Mouse (Mus musculus) layer of hippocampus, adult 8-10 months (tissue): Measurements from ENCODE around the gene Rft1. TPM values are rescaled to one million over a fixed set of nuclear protein-coding genes. Genes with fewer than 3 reads are reported as not detected.
"Not testable (repeated sequence)": the region's sequence is repeated elsewhere in the genome, so short reads cannot be mapped to it uniquely, and the experiment has no call there.

Experiments
- DNase-seq, 2 experiments: peaks; one replicate each; pipeline ENCODE4 v3.0.0; 2022; ENCODE audit warnings: low spot score in 2 of 2
- total RNA-seq, 4 experiments: library from RNA; stranded (reverse); gene quantifications; 2 replicates each; pipeline ENCODE4 v1.2.4; 2022

The Rft1 gene
- total RNA-seq, 4 experiments from 2014 or later, result 13.0 to 15.2 (median 14.2) TPM

DNA sequence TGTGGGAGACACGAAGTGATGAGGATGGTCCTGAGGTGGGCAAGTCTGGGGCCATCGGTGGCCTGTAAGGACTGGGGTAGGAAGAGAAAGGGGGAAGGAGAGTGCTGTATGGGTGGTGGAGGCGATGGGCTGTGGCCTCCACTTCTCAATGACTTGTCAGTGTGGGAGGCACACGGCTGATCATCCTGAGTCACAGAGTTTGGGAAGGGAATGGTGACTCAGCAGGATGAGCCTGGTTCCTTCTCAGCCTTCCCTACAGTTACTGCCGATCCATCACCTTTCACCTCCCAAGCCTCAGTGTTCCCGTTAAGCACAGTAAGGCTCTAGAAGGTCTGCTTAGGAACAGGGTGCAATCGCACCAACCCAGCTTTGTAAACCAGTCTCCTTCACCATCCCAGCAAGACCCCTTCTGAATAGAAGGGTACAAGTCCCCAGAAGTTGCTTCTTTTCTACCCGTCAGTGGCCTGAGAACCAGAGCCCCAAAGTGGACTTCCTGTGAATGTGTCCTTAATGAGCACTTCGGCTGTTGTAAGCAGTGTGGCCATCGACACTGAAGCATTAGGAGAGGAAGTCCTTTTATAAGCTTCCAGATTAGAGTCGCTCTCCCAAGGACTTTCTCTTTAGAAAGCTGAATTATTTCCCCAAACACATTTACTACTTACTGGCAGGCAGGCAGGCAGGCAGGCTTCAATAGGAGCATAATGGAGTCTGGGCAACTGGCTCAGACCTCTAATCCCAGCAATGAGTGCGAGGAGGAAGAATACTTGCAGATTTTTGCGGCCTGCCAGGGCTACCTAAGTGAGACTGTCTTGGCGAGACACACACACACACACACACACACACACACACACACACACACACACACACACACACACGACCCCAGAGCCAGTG is 17.2 kb downstream of the Rft1 start:
- DNase-seq, result no peak

DNA sequence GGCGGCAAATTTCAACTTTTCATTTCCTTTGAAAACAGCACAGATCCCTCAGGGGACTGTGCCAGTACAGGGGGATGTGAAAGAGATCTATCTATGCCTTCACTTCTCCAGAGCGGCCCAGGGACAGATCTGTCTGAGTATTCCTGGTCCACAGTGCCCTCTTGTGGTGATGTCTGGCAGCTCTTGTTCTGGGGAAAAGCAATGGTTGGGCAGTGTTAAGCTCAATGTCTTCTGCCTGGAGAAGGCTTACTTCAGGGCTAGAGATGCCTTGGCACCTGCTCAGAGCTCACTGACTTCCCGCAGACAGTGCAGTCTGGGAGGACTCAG is 17.8 kb downstream of the Rft1 start:
- peak; percentile 84 to 94 for DNase-seq

DNA sequence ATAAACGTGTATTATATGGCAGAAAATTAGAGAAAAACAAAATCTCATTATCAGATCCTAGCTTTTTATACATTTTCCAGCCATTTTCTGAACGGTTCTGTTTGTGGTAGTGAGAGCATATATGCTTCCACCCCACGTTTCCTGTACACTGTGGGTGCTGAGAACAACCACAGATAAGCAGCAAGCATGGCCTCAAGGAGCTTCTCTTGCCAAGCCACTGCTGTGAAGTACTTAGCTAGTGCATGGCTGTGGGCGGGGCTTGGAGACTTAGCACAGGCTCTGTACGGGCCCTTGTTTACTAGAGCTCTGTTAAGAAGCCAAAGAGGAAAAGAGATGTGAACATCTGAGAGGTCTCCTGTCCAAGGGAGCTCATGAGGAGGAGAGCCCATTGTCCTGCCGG is 20.8 kb downstream of the Rft1 start:
- no peak for DNase-seq

DNA sequence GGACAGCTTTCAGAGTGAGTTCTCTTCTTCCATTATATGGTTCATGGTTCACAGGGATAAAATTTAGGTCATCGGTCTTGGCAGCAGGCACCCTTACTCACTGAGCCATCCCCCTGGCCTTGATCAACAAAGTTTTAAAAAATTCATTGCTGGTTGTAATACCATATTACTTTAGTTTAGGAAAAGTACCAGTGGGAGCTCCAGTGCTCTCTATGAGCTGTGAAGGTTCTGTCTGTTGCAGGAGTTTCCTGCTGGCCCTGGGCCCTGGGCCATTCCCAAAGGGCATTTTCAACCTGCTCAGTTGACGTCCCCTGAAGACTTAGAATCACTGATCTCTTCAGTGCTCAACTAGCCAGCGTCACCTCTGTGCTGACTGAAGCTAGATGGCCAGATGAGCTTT is 28.0 kb downstream of the Rft1 start:
- DNase-seq, result no peak

DNA sequence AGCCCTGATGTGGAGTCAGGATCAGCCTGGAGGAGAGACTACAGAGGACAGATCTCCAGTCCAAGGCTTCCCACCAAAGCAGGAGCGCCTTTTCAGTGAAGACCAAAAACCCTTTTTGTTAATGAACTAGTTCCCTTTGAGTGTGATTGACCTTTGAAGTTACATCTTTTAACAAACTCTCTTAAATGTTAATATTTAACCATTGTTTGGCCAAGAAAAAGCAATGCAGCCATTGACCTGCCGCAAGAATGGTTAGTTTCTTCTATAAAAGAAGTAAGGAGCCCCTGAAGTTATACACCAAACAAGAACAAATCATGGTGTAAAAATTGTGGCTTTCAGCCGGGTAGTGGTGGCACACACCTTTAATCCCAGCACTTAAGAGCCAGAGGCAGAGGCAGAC is 36.5 kb downstream of the Rft1 start:
- DNase-seq, result no peak

DNA sequence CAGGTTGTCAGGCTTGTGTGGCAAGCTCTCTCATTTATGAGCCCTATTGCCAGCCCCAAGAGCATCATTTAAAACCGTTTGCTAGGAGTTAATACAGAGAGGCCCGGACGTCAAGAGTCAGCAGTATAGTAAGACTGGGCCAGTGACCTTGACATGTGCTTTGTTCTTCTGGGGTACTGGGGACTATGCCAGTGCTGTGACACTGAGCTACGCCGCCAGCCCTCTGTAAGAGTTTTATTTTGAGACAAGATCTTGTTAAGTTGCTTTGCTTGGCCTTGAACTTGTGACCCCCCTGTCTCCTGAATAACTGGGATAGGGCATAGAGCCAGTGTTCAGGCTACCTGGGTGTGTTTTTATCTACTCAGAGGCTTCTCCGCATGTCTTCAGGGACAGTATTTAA is 38.3 kb downstream of the Rft1 start:
- DNase-seq, result no peak

DNA sequence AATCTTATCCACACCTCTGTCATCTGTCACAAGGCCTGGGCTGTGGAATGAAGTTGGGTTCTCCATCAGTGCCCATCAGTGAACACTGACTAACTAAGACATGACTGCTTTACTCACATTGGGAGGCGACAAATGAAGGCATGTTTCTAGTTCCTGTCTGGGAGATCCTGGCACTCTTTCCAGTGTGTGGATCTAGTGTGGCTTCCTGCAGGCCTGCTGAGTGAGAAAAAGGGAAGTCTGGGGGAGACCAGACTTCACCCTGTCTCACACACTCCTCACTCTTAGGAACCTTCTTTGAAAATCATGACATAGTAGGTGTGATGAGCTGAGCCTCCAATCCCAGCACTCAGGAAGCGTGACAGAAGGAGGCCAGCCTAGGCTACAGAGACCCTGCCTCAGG is 40.6 kb downstream of the Rft1 start:
- no peak for DNase-seq

DNA sequence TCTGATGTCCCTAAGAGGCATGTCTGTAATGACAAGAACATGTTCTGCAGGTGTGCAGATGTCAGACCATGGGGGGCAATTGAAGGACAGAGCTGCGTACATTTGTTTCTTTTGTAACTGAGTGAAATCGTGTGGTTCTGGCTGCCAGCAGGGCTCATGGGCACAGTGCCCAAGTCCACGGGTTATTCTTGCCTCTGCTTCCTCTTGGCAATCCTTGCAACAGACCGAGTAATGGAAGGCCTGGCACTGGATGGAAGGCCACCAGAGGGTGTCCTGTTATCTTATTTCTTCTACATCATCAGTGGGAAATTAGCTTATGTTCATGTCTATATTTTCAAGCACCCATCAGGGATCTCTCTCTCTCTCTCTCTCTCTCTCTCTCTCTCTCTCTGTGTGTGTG is 41.4 kb downstream of the Rft1 start:
- DNase-seq, result peak in 1 of 2 experiments; percentile 72

DNA sequence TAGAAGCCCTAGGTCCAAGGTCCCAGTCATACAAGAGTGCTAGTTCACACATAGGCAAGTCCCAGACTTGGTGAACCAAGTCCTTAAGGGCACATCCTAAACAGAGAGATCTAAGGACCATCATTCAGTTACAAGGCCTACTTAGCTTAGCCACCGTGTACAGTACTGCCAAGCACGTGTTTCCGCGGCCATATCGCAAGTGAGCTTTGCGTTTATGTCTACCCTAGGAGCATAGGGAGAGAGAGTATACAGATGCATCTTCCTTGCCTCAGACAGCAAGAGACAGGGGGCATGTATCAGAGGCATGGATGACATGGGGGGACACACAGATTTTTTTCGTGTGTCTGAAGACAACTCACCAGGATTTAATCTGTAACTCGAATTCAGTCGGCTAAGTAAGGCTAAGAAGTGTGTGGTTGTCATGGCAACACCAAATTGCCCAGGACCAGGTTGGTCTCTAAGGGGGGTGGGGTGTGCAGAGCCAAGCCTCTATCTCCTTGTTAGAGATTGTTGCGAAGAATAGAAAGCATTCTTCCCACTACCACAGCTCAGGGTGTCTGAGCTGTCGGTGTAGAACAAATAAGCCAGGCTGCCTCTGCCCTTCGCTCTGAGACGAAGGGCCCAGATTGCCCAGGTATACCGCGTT is 43.4 kb downstream of the Rft1 start:
- no peak for DNase-seq

DNA sequence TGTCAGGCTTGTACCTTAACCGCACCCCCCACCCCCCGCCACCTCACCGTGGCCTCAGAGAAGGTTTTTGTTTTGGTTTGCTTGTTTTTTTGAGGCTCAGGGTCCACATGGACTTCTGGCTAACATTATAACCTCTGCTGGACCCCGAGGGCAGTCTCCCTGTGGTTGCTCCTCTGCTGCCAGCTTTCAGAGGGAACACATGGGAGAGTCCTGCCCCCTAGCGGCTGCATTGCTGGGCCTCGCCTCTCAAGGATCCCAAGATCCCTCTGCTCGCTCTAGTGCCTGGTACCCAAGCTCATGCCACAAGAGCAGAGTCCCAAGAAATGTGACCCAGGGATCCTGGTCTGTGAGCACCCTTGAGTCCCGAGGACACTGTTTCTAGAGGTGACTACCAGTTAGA is 45.5 kb downstream of the Rft1 start:
- no peak for DNase-seq

DNA sequence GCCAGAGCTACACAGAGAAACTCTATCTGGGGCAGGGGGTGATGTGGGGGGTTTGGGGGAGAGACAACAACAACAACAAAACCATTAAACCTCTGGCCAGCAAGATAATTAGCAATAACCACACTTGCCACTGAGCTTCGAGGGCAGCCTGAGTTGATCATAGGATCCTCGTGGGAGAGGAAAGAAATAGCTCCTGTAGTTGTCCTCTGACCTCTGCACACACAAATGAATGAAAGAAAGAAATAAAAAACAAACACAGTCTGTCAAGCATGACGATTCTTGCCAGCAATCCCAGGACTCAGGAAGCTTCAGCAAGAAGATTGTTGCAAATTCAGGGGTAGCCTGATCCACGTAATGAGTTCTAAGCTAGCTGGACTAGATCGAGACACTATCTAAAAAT is 48.4 kb downstream of the Rft1 start:
- DNase-seq, result no peak

DNA sequence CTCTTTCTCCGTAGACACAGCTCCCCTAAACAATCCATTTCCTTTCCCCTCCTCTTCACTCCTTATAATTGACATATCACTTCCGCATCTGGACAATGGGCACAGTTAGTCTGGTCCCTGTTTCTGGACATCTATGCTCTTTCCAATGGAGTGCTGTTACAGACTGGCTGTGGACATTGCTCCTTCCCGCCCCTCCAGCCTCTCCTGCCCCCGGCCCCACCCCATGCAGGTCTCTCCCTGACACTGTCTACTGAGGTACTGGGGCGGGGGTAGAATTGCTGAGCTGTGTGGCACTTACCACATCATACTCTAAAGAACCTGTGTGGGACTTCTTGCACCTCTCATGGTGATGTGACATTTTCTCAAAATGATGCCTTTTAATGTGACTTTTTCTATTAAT is 48.9 kb downstream of the Rft1 start:
- no peak for DNase-seq

DNA sequence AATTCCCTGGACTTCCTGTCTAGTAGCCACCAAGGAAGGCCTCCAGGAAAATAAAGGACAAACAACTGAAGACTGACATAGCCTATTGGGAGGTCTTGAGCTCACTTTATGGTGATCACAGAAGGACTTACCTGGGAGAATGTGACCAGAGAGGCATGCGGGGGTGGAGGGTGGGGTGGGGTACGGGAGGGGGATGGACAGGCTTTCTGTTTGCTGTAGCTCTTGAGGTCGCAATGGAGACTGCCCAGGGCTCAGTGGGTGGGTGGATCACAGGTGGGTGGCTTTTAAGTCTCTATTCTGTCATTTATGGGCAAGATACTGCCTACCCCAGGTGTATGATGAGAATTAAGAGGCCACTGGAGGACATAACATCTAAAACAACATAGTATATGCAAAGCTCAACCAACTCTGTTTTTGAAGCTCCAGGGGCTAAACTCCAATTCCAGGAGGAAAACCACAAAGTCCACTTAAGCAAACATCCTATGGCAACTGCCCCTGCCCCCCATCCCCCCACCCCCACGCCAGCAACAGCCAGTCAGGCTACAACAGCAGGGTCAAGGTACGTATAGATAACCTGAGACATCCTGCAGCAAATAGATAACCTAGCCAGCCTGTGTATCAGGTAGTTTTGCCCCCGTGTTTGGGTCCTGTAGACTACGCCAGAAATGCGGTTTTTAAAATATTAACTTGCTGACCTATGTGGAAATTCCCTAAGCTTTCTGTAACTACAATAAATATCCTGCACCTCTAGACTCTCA is 50.1 kb downstream of the Rft1 start:
- DNase-seq, result no peak

DNA sequence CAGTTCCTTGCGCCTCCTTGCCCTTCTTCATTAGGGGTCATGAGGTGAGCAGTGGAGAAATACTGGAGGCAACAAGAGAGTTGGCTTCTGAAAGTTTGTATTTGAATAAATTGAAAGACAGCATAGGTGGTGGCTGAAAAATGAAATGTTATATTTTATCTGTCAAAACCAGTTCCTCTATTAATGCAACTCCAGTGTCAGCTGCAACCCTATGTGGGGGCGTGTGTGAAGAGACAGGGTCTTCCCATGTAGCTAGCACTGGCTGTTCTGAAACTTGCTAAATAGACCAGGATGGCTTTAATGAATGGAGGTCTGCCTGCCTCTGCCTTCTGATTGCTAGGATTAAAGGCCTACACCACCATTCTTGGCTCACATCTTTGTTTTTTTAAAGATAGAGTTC is 57.7 kb downstream of the Rft1 start:
- DNase-seq, result no peak

DNA sequence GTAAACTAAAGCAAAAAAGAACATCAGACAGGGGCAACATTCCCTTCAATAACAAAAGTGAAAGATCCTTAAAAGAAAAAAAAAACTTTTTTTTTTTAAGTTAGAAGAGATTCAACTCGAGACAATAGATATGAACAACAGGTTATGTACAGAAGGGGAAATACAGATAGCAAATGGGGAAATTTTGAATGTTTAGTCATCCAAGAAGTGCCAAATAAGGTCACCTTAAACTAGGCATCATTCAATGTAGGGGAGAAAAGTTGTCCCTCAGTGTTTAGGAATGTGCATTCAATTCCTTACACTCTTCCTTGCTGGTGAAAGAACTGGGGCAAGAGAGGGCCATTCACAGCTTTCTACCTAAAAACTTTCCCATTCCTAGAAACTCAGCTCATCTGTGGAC is 59.6 kb downstream of the Rft1 start:
- DNase-seq, result no peak

DNA sequence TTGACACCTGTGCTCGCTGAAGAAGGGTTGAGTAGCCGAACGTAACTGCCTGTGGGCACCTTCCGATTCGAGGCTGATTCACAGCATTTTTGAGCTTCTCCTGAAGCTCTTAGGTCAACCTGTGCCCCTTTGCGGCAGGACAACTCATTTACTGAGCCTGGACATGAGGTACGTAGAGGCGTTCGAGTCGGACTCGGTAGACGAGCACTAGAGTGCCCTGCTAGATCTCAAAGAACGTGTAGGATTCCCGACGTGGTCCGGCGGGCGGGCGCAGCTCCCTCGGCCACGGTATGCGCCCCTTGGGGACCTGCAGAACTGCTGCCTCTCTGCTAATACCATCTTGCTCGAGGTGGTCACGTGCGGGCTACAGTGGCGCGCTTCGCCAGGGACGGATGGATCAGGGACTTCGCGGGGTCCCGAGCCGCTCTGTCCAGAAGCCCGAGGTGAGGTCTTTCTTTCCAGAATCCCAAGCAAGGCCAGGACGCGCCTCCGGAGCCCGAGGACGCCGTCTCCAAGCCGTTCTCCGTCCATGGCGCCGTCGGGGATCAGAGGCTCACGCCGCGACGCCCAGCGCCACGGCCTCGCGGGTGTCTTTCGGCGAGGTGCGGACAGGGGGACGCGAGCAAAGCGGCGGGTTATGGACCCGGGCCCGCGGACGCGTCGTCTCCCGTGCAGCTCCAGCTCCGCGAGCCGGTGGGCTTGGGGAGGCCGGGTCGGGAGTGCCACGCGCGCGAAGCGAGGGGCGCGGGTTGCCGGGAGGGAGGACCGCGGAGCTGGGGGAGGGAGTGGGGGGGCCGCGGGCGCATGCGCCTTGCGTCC is 60.8 kb downstream of the Rft1 start, which contains the start of gene Sfmbt1:
Gene Sfmbt1 (plus strand): TSS at position 51 of the 819 bp plus-strand sequence.
- peak; percentile 27 to 50 for DNase-seq

DNA sequence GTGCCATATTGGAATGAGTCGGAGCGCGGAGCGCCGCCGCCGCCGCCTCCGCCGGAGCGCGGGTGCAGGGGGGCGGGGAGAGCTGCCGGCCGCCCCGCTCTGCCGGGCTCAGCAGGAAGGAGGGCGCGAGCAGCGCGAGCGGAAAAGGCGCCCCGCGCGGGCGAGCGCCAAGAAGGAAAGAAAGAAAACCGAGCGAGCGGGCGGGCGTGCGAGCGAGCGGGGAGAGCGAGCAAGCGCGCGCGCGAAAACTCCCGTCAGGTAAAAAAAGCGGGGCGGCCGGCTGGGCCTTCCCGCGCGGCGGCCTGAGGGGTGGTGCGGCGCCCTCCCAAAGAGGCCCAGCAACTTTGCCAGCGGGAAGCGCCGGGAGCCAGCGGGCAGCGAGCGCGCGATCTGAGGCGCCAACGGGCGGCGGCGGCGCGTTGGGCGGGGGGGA is 61.5 kb downstream of the Rft1 start:
- peak in 1 of 2 experiments; percentile 69 for DNase-seq

DNA sequence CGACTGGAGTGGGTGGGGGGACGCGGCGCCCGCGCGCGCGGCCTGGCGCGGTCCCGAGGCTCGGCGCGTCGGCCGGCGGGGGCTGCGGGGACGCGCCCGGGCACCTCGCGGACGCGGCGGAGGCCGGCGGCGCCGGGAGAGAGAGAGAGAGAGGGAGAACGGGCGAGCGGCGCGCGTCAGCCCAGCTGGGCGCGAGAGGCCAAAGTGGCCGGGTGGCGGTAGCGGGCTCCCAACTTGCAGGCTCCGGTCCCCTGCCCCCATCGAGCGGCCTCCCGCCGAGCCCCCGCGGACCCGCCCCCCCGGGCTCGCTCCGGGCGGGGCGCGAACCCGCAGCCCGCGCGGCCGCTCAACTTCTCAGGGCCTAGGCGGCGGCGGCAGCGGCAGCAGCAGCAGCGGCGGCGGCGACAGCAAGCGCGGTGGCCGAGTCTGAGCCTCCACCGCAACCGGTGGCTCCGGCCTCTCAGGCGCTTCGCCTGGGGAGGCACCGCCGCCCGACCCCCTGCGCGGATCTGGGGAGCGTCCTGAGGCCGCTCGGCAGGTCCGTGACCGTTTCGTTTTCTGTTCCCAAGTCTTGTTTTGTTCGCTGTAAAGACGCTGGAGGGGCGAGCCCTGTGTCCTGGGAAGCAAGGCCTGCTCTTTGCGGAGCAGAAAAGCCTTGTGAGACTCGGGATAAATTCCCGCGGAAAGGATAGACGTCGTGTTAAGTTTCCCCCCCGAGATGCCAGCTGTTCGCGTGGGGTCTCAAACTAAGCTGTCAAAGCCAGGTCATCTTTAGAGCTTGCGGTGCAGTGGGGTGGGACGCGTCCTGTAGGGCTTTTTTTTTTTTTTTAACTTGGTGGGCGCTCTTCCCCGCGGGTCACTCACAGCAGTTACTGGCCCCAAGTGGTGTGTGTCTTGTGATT is 62.1 kb downstream of the Rft1 start:
- peak in 1 of 2 experiments; percentile 32 for DNase-seq

DNA sequence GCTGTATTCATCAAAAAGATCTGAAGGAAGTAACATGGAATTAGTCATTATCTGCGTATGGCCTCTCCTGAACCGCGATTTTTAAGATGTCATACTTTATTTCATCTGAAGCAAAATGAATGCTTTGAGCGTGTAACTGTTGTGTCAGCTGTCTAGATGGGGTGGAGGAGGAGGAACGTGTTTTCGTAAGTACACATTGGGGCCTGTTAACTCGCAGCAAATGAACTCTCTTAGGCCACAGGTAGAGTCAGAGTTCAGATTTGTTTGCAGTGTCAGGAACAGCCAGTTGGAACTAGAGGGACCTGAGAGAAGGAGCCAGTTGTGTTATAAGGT is 62.8 kb downstream of the Rft1 start:
- no peak for DNase-seq

DNA sequence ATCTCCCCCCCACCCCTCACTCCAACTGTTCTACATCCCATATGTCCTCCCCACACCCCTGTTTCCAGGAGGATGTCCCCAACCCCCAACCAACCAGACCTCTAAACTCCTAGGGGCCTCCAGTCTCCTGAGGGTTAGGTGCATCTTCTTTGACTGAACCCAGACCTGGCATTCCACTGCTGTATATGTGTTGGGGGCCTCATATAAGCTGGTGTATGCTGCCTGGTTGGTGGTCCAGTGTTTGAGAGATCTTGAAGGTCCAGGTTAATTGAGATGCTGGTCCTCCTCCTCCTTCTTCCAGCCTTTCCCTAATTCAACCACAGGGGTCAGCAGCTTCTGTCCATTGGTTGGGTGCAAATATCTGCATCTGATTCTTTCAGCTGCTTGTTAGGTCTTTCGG is 64.5 kb downstream of the Rft1 start:
- not testable (repeated sequence) for DNase-seq
